Mouse (Mus musculus) adrenal gland (tissue): ENCODE results near the gene Naa11.

Experiments used
- intact Hi-C: fragments of 180-260 bp; cut with DNase I; formaldehyde crosslinking; loops from one replicate; pipeline ENCODE4 v1.15.1; 2025

Naa11 gene

GRCm38 (mm10) chr5:97345732-97346253 lies 46.4 kb downstream of the Naa11 start:
- intact Hi-C loops = no loop called here

DNA sequence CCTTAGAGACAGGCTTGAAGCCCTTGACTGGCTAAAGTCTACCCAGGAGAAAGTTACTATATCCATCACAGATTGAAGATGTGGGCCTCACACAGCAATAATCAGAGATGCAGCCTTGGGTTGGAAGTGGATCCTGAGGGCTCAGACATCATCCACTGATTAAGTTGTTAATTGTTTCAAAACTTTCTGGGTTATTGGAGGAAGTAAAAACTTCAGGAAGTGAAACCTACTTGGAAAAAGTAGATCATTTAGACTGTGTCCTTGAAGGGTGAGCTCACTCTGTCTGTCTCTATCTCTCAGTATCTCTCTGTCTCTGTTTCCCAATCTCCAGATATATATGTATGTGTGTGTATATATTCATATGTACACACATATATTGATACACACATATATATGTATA lies 47.0 kb downstream of the Naa11 start:
- intact Hi-C loops = no loop called here

DNA sequence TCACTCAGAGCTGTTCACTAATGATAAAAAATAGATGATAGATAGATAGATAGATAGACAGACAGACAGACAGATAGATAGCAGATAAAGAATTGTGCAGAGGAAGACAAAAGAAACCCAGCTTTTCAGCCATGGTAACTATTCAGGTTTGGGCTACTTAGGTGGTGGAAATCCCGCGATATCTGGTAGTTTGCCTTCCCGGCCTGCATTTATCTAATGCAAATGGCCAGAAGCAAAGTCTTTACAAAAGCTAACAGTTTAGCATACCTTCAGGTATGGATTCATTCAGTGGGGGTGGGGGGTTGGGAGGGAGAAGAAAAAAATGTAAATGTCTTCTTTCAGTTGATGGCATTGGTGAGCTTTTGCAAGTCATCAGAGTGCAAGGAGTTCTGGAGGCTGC lies 48.0 kb downstream of the Naa11 start:
- intact Hi-C loops = no loop called here

DNA sequence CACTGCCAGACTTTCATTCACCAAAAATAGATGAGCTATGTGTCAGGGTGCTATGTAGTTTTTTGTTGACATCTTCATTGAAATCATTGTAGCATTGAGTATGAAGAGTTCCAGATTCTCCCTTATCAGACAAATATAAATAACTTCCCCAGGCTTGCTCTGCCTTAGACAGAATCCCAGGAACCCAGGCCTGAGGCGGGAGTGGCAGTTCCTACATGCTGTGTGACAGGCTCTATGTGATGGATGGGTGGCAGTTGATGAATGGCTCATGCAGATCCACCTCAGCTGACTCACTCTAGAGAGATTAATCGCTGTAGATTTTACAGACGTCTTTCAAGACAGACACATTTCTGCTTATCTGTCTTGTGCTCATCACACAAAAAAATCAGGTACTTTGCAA lies 57.4 kb downstream of the Naa11 start:
- intact Hi-C loops = no loop called here
